Mouse (Mus musculus) brain, embryonic 14.5 days (tissue): ENCODE results near the gene Depdc5.

Source experiments
- CTCF ChIP-seq: fragments of 200-500 bp; IDR thresholded peaks from 2 replicates; pipeline ENCODE4 v1.5.1; 2012; ENCODE audit warnings: inconsistent platforms, mild to moderate bottlenecking, moderate library complexity, borderline replicate concordance; ENCODE audit not compliant: insufficient read depth, insufficient read length; ENCODE audit errors: extremely low read depth
- POLR2A ChIP-seq: fragments of 200-500 bp; IDR thresholded peaks from 2 replicates; pipeline ENCODE4 v1.6.1; 2012; ENCODE audit warnings: mild to moderate bottlenecking, inconsistent platforms, borderline replicate concordance; ENCODE audit not compliant: poor library complexity, insufficient read depth, insufficient read length, severe bottlenecking; ENCODE audit errors: extremely low read depth

- TF ChIP-seq CTCF (no peak), POLR2A (no peak)
Measured at GRCm38 (mm10) chr5:32827009-32827408, 36.5 kb upstream of the Depdc5 start, which contains the start of gene Gm20671.
